Mouse (Mus musculus): ENCODE measurements around the gene Srl.
"Not testable (repeated sequence)": the region's sequence is repeated elsewhere in the genome, so short reads cannot be mapped to it uniquely, and the experiment has no call there.

The Srl gene

DNA sequence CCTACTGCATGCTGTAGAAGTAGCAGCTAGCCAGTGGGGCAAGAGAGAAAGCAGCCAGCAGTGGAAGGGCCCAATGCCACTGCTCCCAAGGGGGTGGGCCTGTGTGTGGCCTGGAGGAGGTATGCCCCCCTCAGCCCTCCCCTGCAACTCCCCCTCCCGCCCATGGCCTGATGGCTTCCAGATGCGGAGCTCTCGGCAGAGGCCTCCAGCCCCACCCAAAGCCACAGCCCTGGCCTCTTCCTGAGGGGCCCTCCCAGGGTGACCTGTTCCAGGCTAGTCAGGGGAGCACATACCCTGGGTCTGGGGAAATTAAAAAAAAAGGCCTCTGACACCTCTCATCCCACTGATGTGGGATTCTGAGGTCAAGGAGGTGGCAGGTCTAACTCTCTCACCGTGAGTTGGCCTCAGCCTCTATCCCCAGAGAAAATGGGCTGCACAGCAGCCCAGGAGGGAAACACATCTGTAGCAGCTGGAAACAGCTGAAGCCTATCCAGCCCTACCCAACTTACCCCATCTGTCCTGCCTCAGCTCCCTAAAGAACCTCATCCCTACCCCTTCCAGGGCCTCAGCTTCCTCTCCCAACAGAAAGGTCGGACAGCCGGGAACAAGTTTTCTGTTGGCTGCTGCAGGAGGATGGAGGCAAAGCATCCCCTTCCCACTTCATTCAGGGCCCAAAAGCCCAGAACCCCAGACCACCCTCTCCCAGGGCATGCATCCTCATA, 11.4 kb upstream of the Srl start:
- no peak for DNase-seq (ENCODE audit: low spot score in 2 of 2)

DNA sequence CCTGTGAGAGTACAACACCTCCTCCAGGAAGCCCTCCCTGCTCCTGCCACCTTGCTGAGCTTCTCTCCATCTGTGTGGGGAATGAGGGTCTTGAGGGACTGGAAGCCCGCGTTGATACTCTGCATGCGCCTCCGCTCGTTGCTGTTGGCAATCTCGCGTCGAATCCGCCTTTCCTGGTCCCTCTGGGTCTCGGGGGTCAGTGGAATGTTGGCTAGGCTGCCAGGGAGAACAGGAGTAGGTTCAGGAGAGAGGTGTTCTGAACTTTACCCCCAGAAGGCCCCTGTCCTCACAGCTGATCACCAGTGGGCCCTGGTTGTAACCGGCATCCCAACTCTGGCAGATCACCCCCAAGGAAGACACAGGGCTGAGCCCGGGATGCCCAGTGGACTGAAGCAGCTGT, 10.3 kb upstream of the Srl start:
- DNase-seq (ENCODE audit: low spot score in 2 of 2), result no peak

DNA sequence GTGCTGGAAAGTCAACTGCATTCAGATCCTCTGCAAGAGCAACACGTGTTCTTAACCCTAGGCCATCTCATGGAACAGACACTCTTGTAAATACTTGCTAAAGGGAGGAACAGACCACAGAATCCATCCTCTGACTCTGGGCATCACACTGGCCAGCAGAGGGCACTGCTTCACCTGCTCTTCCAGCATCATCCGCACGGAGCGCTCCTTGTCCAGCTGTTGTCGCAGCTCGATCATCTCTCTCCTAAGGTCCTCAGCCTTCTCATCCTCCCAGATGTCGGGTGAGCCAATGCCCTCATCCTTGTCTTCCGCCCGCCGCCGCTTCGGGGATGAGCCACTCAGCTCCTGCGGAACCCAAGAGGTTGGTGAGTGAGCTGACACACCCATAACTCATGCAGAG, 9.4 kb upstream of the Srl start:
- DNase-seq (ENCODE audit: low spot score in 2 of 2), result peak in 1 of 2 experiments; percentile 48

DNA sequence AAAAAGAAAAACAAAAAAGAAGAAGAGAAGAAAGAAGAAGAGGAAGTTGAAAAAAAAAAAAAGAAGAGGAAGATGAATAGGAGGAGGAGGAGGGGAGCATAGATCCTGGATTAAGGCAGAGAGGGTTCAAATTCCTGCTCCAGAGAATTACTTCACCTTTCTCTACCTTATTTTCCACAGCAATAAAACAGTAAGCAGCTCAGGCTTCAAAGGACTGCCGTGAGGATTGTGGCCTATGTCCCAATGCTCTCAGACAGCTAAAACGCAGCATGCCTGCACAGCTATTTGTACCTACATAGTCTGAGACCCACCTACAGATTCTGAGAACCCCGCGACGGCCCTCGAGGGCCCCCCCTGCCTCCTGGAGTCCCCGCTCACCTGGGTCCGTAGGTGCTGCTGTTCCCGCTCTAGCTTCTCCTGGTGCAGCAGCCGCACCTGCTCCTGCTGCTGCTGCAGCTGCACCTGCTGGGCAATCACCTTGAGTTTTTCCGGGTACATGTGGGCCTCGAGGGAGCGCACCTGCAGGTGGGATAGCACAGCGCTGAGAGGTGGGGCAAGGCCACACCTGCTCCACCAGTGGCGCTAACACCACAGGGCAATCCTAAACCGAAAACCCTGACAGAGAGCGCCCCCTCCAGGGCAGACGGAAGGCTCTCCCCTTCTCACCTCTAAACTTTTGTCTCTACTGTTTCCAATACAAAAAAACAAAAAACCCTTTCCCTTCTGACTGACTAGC, 7.5 kb upstream of the Srl start:
- DNase-seq (ENCODE audit: low spot score in 2 of 2), result no peak

DNA sequence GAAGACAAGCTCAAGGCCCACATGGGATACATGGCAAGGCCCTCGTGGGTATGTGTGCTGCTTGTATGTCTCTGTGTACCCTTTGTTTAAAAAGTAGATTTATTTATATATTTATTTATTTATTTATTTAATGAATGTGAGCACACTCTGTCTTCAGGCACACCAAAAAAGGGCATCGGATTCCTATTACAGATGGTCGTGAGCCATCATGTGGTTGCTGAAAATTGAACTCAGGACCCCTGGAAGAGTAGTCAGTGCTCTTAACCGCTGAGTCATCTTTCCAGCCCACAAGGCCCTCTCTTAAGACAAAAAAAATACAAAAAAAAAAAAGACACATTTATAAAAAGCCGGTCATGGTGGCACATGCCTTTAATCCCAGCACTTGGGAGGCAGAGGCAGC, 6.0 kb upstream of the Srl start:
- no peak for DNase-seq (ENCODE audit: low spot score in 2 of 2)

DNA sequence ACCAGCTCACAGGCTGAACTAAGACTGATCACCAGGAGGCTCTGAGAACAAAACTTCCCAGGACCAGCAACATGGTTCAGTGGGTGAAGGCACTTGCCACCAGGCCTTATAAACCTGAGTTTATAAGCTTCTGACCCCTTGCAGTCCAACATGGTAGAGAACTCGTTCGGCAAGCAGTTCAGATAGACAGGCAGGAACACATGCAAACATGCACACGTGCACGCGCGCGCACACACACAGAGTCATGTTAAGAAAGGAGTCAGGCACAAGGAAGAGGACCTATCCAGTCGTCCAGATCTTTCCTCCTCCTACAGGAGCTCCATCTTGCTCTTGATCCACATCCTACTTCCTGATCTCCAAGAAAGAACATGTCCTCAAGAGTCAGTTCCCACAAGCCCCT, 5.2 kb upstream of the Srl start:
- DNase-seq (ENCODE audit: low spot score in 2 of 2), result no peak

DNA sequence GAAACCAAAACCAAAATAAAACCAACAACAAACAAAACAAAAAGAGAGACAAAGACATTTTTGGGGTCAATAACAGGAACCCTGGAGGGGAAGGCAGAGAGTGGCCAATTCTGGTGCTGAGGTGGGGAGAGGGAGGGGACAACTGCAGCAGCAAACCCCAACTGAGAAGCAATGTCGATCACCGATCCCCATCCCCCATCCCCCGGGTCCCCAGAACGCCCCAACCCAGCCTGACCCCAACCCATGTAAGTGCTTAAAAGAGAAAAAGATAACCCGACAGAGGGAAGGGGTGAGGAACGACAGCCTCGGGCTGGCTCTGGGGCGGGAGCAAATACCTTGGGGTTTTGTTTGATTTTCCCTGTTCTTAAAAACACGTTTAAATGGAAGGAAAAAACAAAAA, 3.2 kb upstream of the Srl start:
- DNase-seq (ENCODE audit: low spot score in 2 of 2), result no peak

DNA sequence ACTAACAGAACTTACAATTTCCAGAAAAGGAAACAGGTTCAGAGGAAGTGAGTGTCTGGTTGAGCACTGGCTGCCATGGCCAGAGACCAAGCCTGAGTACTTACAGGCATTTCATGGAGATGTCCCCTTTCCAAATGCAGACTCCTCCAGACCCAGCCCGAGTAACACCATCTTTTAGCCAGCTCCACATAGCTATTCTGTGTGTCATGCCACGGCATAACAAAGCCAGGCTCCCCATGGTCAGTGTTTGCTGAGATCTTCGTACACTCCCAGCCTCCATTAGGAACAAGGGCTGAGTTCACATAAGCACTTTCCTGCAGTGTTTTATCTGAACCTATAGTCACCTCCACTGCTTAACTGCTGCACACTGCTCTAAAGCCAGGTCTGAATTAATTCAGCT, 1.6 kb upstream of the Srl start:
- no peak for DNase-seq (ENCODE audit: low spot score in 2 of 2)

DNA sequence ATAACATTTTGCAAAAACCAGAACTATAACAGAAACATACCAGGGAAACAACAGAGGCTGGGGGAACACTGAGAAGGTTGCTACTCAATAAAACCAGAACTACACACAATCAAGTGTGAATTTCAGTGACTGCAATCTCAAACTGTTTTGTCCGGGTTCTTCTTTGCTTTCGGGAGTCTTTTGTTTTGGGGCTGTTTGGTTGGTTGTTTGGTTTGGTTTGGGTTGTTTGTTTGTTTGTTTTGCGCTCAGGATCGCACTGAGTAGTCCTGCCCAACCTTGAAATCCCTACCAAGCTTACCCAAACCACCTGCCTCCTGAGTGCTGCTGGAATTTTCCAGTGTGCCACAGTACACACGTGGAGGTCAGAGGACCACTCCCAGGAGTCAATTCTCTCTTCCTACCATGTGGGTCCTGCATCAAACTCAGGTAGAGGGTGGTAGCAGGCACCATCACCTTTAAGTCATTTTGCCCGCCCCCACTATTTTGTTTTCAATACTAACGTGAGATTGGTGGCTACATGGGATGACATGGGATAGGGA, 689 bp upstream of the Srl start:
- no peak for DNase-seq (ENCODE audit: low spot score in 2 of 2)

DNA sequence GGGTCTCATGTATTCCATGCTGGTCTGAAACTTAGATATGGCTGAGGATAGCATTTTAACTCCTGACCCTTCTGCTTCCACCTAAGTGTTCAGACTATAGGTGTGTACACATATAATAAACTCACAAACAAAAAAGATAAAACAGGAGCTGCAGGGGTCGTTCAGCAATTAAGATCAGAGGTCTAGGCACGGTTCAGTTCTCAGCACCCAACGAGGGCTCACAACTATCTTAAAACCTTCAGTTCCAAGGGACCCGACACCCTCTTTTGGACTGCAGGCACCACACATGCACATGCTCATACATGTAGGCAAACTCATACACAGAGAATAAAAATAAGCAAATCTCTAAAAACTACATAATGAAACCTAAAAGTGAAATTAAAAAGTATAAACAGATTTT, 583 bp downstream of the Srl start:
- DNase-seq (ENCODE audit: low spot score in 2 of 2), result no peak

DNA sequence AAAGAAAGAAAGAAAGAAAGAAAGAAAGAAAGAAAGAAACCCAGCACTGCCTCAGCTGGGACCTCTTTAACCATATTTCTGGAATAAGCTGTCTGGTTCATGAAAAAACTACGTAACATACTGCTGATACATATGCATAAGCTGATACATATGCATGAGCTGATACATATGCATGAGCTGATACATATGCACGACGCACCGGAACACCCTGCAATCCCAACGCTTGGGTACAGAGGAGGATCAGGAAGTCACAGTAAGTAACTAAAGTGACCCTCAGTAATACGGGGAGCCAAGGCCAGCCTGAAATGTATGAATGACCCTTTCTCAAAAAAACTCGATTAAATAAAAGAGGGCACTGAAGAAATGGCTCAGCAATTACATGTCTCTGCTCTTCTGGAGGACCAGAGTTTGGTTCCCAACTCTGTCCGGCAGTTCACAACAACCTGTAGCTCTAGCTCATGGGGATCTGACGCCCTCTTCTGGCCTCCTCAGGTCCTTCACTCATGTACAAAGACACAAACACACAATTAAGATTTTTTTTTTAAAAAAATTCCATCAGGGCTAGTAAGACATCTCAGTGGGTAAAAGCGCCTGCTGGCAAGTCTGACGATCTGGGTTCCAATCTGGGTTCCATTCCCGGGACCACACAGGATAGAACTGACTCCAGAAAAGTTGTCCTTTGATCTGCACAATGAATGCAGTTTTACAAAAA, 1.4 kb downstream of the Srl start:
- no peak for DNase-seq (ENCODE audit: low spot score in 2 of 2)

DNA sequence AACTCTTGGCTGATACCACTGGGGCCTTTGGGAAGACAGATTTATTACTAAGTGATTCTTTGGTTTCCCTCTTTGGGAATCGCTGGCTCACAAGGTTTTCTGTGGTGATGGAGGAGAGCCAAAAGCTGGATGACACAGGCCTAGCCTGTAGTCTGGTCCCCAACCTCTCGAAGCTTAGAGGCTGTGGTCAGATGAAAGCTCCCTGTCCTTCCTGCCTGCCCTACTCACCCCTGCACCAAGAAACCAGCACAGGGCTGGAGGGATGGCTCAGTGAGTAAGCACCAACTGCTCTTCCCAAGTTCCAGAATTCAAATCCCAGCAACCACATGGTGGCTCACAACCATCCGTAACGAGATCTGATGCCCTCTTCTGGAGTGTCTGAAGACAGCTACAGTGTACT, 2.1 kb downstream of the Srl start:
- DNase-seq (ENCODE audit: low spot score in 2 of 2), result no peak

DNA sequence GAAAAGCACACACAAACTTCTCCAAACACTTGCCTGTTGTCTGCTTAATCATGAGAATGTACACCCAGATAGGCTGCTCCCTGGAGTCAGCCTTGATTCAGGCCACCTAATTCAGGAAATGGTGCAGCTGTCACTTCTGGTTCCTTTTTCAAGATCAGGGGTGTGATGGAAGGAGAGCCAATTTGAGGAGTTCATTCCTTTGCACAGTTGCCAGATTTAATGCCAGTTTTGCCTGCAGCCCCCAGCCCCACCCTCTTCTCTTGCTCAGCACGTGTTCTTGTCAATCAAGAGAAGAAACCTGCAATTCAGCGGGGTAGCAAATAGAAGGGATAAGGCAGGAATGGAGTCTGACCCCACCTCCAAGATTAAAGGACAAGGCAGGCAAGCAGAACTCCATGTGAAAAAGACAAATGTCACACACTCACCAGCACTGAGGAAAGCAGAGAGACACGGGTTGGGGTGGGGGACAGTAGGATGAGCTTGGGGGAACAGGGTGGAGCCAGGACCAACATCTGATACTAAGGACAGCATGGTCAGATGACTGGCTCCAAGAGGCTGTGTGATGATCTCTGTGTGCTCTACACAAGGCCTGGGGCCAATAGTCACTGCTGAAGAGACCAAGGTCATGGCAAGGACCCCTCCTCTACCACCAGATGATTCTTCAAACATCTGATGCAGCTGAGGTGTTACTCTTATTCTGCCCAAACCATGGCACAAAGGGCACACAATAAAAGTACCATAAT, 3.8 kb downstream of the Srl start:
- no peak for DNase-seq (ENCODE audit: low spot score in 2 of 2)

DNA sequence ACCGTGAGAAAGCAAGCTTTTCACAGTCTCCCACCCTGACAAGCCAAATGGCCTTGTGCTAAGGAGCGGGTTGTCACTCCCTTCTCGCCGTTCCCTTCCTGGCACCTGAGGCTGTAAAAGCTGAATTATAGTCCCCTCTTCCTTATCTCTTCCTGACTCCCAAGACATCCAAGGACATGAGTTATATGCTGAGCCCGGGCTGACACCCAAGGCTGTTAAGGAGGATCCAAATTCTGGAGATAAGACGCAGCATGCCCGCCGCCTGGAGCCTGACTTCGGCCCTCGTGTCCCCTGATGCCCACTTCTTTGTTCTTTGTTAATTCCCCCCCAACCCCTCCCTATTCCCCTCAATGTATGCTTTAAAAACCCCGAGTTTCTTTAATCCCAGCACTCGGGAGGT, 14.2 kb downstream of the Srl start:
- DNase-seq (ENCODE audit: low spot score in 2 of 2), result not testable (repeated sequence)

DNA sequence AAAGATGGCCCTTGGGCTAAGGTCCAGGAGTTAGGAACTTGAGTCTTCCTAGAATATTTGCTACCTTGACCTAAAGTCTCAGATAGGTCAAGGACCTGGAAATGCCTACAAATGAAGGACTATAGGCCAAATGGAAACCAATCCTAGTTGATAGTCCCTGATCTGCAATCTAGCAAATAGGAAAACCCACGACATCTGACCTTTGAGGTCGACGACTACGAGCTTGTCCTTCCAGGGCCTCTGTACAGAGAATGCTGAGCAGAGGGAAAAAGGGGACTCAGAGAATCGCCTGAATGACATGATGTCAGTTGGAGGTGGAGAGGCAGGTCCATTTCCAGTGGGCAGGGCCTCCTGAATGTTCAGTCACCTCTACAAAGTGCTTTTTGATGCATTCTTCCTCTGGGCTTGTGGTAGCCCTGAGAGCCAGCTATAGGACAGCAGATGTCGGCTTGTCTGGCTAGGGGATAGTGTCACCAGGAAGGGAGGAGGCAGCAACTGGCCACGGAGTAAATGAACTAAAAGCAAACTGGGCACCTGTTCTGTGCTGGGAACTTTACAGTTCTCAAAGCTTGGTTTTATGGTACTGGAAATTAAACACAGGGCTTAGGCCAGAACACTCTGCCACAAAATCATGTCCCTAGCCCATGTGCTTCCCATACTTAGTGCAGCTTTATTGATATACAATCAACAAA, 18.2 kb downstream of the Srl start:
- DNase-seq (ENCODE audit: low spot score in 2 of 2), result no peak

DNA sequence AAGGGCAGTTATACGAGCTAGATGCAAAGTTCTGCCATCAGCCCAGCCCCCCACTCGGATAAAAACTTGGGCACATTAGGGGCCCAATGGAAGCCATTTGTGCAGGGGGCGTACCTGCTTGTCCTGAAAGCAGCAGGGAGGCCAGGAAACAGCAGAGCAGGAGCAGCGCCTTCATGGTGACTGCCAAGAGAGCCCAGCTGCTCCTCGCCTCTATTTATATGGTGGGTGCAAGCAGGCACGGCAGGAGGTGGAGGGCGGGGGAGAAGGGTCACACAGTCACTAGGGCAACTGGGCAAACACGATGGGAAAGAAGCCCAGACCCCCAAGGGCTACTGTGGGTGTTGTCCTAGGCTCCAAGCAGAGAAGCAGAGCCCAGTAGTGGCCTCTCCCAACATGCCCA, 18.7 kb downstream of the Srl start:
- no peak for DNase-seq (ENCODE audit: low spot score in 2 of 2)

DNA sequence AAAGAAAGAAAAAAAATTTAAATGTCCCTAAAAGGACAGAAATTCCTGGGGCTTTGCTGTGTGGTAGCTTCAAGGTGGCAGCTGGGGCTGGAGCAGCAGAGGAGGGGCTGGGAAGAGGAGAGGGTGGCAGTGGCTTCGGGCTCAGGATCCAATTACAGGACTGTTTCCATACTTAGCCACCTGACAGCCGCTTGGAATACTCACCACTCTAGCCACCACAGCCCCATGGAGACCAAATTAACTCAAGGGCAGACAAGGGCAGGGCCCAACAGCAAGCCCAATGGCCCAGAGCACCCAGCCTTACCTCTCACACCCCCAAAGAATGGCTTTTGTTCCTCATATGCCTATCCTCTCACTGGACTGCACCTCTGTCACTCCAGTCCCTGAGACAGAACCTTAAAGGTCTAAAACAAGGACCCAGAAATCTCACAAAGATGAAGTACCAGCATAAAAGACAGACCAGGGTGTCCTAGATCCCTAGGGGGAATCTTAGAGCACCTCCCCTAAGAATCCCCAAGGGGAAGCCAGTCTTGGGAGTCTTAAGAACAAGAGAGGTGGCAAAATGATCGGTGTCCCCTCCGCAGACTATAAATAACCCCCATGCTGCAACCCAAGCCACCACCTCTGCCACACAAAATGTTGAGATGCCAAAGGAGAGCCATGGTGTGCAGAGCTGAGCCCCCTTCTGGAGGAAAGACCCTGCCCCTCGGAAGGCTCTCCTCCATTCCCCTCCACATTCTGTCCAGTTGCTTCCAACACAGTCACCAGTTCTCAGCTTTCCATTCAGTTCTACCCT, 19.7 kb downstream of the Srl start:
- no peak for DNase-seq (ENCODE audit: low spot score in 2 of 2)

DNA sequence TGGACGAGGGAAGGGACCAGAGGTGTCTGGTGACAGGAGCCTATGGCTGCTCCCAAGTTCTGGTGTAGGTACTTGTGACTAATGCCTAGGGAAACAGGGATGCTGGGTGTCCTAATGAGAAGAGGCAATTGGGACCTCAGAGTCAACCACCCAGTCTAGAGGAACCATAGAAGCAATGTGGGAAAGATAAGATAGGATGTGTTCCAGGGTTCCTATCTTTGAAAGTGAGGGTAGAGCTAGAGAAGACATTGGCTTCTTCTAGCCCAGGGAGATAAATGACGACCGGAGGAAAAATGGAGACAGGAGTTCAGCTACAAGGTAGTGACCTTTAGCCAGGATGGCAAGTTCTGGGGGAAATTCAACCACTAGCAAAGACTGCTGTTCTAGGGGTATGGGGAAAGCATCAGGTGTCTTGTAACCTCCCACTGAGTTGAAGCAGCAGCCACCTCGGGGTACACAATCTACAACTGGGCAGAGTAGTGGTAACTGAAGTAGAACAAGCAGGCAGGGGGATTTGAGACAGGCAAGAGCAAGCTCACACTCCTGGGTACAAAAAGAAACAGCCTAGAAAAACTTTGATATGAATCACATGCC, 20.4 kb downstream of the Srl start:
- DNase-seq (ENCODE audit: low spot score in 2 of 2), result no peak

DNA sequence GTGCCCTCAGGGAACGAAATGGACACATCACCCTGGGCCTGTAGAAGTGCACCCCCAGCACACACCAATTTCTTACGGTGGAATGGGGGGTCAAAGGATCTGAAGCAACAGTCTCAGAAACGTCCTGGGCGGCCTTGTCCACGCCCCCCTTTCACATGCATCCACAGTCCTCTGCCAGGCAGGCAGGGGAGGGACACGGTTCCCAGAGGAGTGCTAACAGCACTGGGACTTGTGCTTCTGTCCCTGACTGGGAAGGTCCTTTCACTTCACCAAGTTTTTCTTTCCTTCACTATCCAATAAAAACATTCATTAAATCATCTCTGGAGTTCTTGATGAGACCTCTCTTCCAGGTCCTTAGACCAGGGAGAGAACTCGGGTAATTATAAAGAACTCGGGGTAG, 20.9 kb downstream of the Srl start:
- DNase-seq (ENCODE audit: low spot score in 2 of 2), result no peak

DNA sequence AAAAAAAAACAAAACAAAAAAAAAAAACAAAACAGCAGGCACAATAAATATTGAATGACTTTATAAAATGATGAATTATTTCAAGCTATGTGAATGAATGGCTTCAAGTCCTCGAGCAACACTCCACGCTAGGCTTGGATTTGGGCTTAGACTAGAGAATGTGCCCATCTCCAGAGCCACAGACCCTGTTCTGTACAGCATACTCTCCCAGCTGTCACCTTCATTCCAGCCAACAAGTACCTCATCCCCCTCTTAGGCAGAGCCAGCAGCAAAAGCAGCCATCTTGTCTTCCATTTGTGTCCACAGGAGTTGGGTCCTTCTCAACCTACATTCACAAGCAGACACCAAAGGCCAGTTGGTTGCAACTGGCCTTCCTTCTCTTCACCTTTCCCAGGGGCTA, 21.8 kb downstream of the Srl start:
- DNase-seq (ENCODE audit: low spot score in 2 of 2), result no peak

Data from frontal cortex, postnatal 10 days (tissue).